Mouse (Mus musculus) hindbrain, embryonic 10.5 days (tissue): ENCODE measurements around the gene Taf11. TPM values are rescaled to one million over a fixed set of nuclear protein-coding genes. Genes with fewer than 3 reads are reported as not detected.

Source experiments
- DNase-seq: peaks from one replicate; pipeline ENCODE4 v3.0.0-alpha.2; 2017; ENCODE audit warnings: low spot score
- H3K27ac ChIP-seq: fragments of 300-500 bp; sonication (generic); 2 replicates; pipeline ENCODE4 v1.5.1; 2016; ENCODE audit warnings: mild to moderate bottlenecking, moderate library complexity
- H3K27me3 ChIP-seq: fragments of 300-500 bp; sonication (generic); 2 replicates; pipeline ENCODE4 v1.6.1; 2016; ENCODE audit warnings: mild to moderate bottlenecking; ENCODE audit not compliant: poor library complexity, insufficient read depth, severe bottlenecking
- H3K36me3 ChIP-seq: fragments of 300-500 bp; sonication (generic); 2 replicates; pipeline ENCODE4 v1.6.1; 2016; ENCODE audit warnings: mild to moderate bottlenecking, moderate library complexity
- H3K4me1 ChIP-seq: fragments of 300-500 bp; sonication (generic); replicated peaks from 2 replicates; pipeline ENCODE4 v1.6.1; 2016; ENCODE audit warnings: mild to moderate bottlenecking
- H3K4me3 ChIP-seq: fragments of 300-500 bp; sonication (generic); 2 replicates; pipeline ENCODE4 v1.5.1; 2016; ENCODE audit warnings: mild to moderate bottlenecking, moderate library complexity
- H3K9me3 ChIP-seq: fragments of 300-500 bp; sonication (generic); 2 replicates; pipeline ENCODE4 v1.6.1; 2016; ENCODE audit warnings: mild to moderate bottlenecking, moderate library complexity
- WGBS: fragments of 180-500 bp; shearing (Covaris S2); methylation state at CpG from one replicate; pipeline ENCODE4 v1.1.7; 2016; 5-methylcytosine and 5-hydroxymethylcytosine counted together
- polyA plus RNA-seq: library from polyadenylated mRNA; unstranded; fragments of >200 nt; fragmentation: Nextera tagmentation; extraction: Ambion mirVana; gene quantifications from 2 replicates; pipeline ENCODE4 v1.2.1, GENCODE M21; 2016

Taf11 gene
- polyA plus RNA-seq, 1 experiment from 2014 or later = 90.4 TPM

- Histone ChIP-seq H3K27ac (no peak overlapping the region), H3K4me3 (no peak overlapping the region), H3K36me3 (no peaks in the 10 kb centered on the region), H3K27me3 (no peaks in the 10 kb centered on the region), H3K4me1 (peaks cover 16% of the 10 kb centered on the region; the same call in 1 of the 2 replicates), H3K9me3 (no peaks in the 10 kb centered on the region)
- no peak for DNase-seq
- WGBS = 85% methylated on average over 12 of the region's 12 CpGs
These were observed 28.6 kb upstream of the Taf11 start for GRCm38 (mm10) chr17:27938121-27938754.

- no peaks in the 10 kb centered on the region for H3K27me3 ChIP-seq
These were observed 27.5 kb upstream of the Taf11 start for GRCm38 (mm10) chr17:27937054-27937615.

DNA sequence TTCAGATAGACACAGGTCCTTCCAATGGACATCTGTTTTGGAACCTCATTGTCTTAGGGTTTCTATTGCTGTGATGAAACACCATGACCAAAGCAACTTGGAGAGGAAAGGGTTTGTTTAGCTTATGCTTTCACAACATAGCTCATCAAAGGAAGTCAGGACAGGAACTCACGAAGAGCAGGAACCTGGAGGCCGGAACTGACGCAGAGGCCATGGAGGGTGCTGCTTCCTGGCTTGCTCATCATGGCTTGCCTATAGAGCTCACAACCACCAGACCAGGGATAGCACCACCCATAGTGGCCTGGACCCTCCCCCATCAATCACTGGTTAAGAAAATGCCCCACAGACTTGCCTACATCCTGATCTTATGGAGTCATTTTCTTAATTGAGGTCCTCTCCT is 25.4 kb upstream of the Taf11 start:
- Histone ChIP-seq H3K9me3 (no peaks in the 10 kb centered on the region), H3K27me3 (no peaks in the 10 kb centered on the region)
- WGBS = 87% methylated on average over 3 of the region's 3 CpGs

More at GRCm38 (mm10) chr17:27937054-27937615, 27.5 kb upstream of the Taf11 start:
- no peak for DNase-seq
- Histone ChIP-seq H3K4me3 (no peak overlapping the region), H3K4me1 (peaks cover 19% of the 10 kb centered on the region; the same call in 1 of the 2 replicates), H3K27ac (no peak overlapping the region), H3K36me3 (no peaks in the 10 kb centered on the region), H3K9me3 (no peaks in the 10 kb centered on the region)
- WGBS = 94% methylated on average over 4 of the region's 4 CpGs

GRCm38 (mm10) chr17:27934136-27934910 is 24.7 kb upstream of the Taf11 start:
- 92% methylated on average over 10 of the region's 10 CpGs for WGBS
- no peaks in the 10 kb centered on the region for H3K36me3 ChIP-seq

More for the DNA sequence above, 25.4 kb upstream of the Taf11 start:
- Histone ChIP-seq H3K4me3 (no peak overlapping the region), H3K4me1 (peaks cover 14% of the 10 kb centered on the region; the same call in 1 of the 2 replicates), H3K36me3 (no peaks in the 10 kb centered on the region), H3K27ac (no peak overlapping the region)
- DNase-seq = no peak

DNA sequence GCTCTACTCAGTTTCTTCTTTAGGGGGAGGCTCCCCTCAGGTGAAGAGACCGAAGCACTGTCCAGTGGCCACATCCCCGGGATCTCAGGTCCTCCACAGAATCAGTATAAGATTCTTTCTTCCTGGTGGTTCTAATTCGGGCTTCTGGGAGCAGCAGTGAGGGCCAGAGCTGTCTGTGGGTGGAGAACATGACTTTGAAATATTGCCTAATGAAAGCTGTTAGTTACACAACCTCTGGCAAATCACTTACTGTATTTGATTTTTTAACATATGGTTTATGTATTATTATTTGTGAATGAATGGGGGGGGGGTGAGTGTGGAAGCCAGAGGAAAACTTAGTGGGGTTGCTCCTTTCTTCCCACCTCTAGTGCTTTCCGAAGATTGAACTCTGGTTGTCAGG is 22.2 kb upstream of the Taf11 start:
- no peaks in the 10 kb centered on the region for H3K9me3 ChIP-seq
- H3K4me3 ChIP-seq = no peak overlapping the region
- DNase-seq = no peak
- H3K27ac ChIP-seq = no peak overlapping the region
- 86% methylated on average over 4 of the region's 4 CpGs for WGBS
- no peaks in the 10 kb centered on the region for H3K27me3 ChIP-seq
- 0 out of 2 replicates have a peak, but pooled peaks cover 6% of the 10 kb centered on the region for H3K4me1 ChIP-seq
- peaks cover 6% of the 10 kb centered on the region; the same call in 1 of the 2 replicates for H3K36me3 ChIP-seq

More at GRCm38 (mm10) chr17:27934136-27934910, 24.7 kb upstream of the Taf11 start:
- DNase-seq = no peak
- Histone ChIP-seq H3K27me3 (no peaks in the 10 kb centered on the region), H3K4me1 (0 out of 2 replicates have a peak, but pooled peaks cover 13% of the 10 kb centered on the region), H3K4me3 (no peak overlapping the region), H3K27ac (no peak overlapping the region), H3K9me3 (no peaks in the 10 kb centered on the region)

DNA sequence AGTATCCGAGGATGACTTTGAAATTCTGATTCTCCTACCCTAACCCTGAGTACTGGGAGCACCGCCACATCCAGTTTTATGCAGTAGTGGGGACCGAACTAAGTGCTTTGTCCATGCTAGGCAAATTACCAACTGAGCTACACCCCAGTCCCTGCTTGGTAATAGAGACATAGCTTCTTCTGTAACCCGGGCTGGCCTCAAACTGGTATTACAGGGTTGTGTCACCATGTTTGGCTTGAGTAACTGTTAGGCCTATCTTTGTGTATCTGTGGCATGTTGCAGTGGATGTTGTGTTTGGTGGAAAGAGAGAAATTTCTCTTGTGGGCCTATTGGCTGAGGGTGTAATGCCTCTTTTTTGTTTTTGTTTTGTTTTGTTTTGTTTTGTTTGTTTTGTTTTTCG is 20.6 kb upstream of the Taf11 start:
- Histone ChIP-seq H3K36me3 (peaks cover 6% of the 10 kb centered on the region; the same call in 1 of the 2 replicates), H3K4me1 (peaks cover 8% of the 10 kb centered on the region; the same call in 1 of the 2 replicates), H3K27ac (no peak overlapping the region), H3K9me3 (no peaks in the 10 kb centered on the region), H3K27me3 (no peaks in the 10 kb centered on the region), H3K4me3 (no peak overlapping the region)
- WGBS = 89% methylated on average over 5 of the region's 5 CpGs
- DNase-seq = no peak

- no peak overlapping the region for H3K4me3 ChIP-seq
- WGBS = 78% methylated on average over 7 of the region's 7 CpGs
- H3K27ac ChIP-seq = no peak overlapping the region
- DNase-seq = no peak
- no peaks in the 10 kb centered on the region for H3K9me3 ChIP-seq
- peaks cover 9% of the 10 kb centered on the region; the same call in 1 of the 2 replicates for H3K36me3 ChIP-seq
- no peaks in the 10 kb centered on the region for H3K27me3 ChIP-seq
- peaks cover 16% of the 10 kb centered on the region for H3K4me1 ChIP-seq
These were observed 15.9 kb upstream of the Taf11 start for GRCm38 (mm10) chr17:27925504-27925903.

DNA sequence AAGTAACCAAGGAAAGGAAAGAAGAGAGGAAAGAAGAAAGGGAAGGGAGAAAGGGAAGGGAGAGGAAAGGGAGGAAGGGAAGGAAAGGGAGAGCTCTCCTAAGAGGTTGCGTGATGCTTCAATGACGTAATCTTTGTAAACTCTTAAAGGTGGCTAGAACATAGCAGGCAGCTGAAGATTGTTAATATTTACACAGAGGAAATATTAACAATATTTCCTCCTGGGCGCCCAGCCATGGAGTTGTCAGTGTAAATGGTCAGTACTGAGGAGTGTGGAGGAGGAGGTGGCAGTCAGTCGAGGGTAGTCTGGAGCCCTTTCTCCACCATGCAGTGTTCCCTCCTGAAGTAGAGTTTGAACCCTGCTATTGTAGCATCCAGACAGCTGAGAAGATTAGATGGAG is 15.4 kb upstream of the Taf11 start:
- DNase-seq = no peak
- Histone ChIP-seq H3K4me1 (peaks cover 16% of the 10 kb centered on the region), H3K27ac (no peak overlapping the region), H3K36me3 (peaks cover 9% of the 10 kb centered on the region; the same call in 1 of the 2 replicates), H3K27me3 (no peaks in the 10 kb centered on the region), H3K9me3 (no peaks in the 10 kb centered on the region), H3K4me3 (no peak overlapping the region)
- WGBS = 90% methylated on average over 4 of the region's 4 CpGs

DNA sequence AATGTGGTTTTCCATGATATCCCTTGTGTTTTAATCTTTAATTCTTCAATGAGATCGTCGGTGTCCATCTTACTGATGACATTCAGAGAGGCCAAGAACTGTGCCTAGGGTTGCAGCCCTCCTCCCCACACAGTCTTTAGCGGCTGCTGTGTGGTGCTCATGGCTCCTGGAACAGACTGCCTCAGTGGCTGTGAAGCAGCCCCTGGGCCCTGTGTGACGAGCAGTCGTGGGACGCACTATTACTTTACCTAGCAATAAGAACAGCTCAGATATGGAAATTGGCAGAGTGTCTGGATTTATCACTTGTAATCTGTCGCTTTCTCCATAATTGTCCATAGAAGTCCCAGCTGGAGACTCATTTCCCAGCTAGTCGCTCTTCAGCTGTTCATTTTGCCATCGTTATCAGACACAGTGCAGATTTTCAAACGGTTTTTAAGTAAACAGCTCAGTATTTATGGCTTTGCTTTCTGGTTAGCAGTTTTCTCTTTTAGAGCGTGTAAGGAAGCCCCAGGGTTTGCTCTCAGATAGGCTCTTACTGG is 12.6 kb upstream of the Taf11 start:
- Histone ChIP-seq H3K36me3 (peaks cover 3% of the 10 kb centered on the region; the same call in 1 of the 2 replicates), H3K4me3 (no peak overlapping the region), H3K4me1 (peaks cover 16% of the 10 kb centered on the region), H3K27ac (no peak overlapping the region), H3K27me3 (no peaks in the 10 kb centered on the region), H3K9me3 (no peaks in the 10 kb centered on the region)
- 93% methylated on average over 11 of the region's 11 CpGs for WGBS
- no peak for DNase-seq

GRCm38 (mm10) chr17:27920676-27921075 is 11.0 kb upstream of the Taf11 start:
- WGBS = 84% methylated on average over 4 of the region's 4 CpGs
- H3K4me1 ChIP-seq = peaks cover 16% of the 10 kb centered on the region
- DNase-seq = no peak

GRCm38 (mm10) chr17:27916366-27916765 is 6.7 kb upstream of the Taf11 start:
- WGBS = 79% methylated on average over 4 of the region's 4 CpGs
- H3K4me1 ChIP-seq = peaks cover 7% of the 10 kb centered on the region
- H3K36me3 ChIP-seq = peaks cover 12% of the 10 kb centered on the region; the same call in 1 of the 2 replicates
- H3K9me3 ChIP-seq = no peaks in the 10 kb centered on the region
- H3K4me3 ChIP-seq = no peak overlapping the region
- no peak overlapping the region for H3K27ac ChIP-seq
- no peak for DNase-seq
- H3K27me3 ChIP-seq = no peaks in the 10 kb centered on the region

More at GRCm38 (mm10) chr17:27920676-27921075, 11.0 kb upstream of the Taf11 start:
- H3K27ac ChIP-seq = no peak overlapping the region
- H3K27me3 ChIP-seq = no peaks in the 10 kb centered on the region
- H3K4me3 ChIP-seq = no peak overlapping the region
- H3K36me3 ChIP-seq = peaks cover 3% of the 10 kb centered on the region; the same call in 1 of the 2 replicates
- no peaks in the 10 kb centered on the region for H3K9me3 ChIP-seq

DNA sequence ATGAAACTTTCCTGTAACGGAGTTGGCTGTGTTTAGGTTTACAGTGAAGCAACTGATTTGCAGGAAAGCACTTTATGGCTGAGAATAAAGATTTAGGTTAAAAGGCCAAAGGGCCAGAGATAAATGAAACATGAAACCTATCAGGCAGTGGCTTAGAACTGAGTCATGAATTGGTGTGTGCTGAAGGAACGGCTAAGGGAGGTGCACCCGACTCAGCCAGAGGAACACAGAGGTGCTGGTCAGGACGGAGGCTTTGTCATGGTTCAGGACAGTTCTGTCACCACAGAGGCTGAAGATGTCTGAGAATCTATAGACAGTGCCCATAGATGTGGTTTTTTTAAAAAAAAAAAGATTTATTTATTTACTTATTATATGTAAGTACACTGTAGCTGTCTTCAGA is 5.1 kb upstream of the Taf11 start:
- no peak overlapping the region for H3K27ac ChIP-seq
- H3K36me3 ChIP-seq = peaks cover 12% of the 10 kb centered on the region; the same call in 1 of the 2 replicates
- peaks cover 19% of the 10 kb centered on the region for H3K4me1 ChIP-seq
- H3K4me3 ChIP-seq = no peak overlapping the region
- no peak for DNase-seq
- 88% methylated on average over 4 of the region's 4 CpGs for WGBS
- H3K27me3 ChIP-seq = no peaks in the 10 kb centered on the region
- H3K9me3 ChIP-seq = no peaks in the 10 kb centered on the region
